Mouse (Mus musculus): ENCODE data around the gene Acss1. TPM values are rescaled to one million over a fixed set of nuclear protein-coding genes. Genes with fewer than 3 reads are reported as not detected.

Gene Acss1
- polyA plus RNA-seq, 1 experiment from 2014 or later: 5.3 TPM

DNA sequence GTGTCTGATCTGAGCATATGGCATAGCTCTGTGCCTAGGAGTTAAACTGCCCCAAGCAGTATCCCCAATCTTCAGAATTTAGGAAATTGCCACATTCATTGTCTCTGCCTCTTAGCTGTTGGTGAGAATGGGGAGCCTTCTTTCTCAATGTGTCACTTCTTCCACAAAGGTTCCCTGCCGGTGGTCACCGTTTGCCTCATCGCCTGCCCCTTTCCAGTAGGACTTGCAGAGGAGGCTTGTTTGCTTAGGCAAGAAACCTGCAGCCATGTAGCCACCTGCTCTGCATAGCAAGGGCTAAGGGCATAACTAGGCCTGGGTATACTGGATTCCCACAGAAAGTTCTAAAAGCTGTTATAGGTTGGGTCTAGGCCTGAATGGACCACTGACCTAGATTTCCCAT is 95.8 kb downstream of the Acss1 start:
- no peak overlapping the region for H3K4me2 ChIP-seq
- no peaks in the 10 kb centered on the region for H3K9me3 ChIP-seq (ENCODE audit: low read depth, low read length)
- DNase-seq (no peak), ATAC-seq (ENCODE audit: insufficient read depth) (no peak)
- H3K36me3 ChIP-seq (ENCODE audit: insufficient read depth): no peaks in the 10 kb centered on the region
- no peak overlapping the region for H3K4me3 ChIP-seq (ENCODE audit: low read depth, low read length)
- H3K9ac ChIP-seq: no peak overlapping the region
- no peak for TF ChIP-seq CTCF (IDR thresholded peaks at IDR 0.05; ENCODE audit: low read depth)
- no peak overlapping the region for H3K27ac ChIP-seq (ENCODE audit: low read depth)
- WGBS: 79% methylated on average over 3 of the region's 3 CpGs
- H3K27me3 ChIP-seq (ENCODE audit: insufficient read depth, low read length): no peaks in the 10 kb centered on the region
- H3K4me1 ChIP-seq (ENCODE audit: insufficient read depth): no peaks in the 10 kb centered on the region

DNA sequence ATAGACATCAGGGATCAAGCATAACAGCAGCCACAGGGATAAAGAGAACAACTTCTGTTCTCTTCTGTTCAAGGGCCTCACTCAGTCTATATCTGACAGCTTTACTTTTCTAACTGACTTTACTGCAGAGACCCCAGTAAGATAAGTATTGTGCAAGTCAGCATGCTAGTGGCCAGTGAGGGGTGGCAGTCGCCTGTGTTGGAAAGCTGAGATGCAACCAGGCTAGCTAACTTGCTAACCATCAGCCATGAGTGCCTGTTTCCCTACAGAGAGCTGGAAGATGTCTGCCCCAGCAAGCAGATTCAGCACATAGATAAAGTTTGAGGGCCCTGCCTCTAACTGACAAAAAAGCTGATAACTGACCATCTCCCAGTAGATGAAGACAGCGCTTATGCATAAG is 97.5 kb downstream of the Acss1 start:
- Histone ChIP-seq H3K4me3 (ENCODE audit: low read depth, low read length) (no peak overlapping the region), H3K9ac (no peak overlapping the region), H3K9me3 (ENCODE audit: low read depth, low read length) (no peaks in the 10 kb centered on the region), H3K36me3 (ENCODE audit: insufficient read depth) (no peaks in the 10 kb centered on the region), H3K4me1 (ENCODE audit: insufficient read depth) (no peaks in the 10 kb centered on the region), H3K27ac (ENCODE audit: low read depth) (no peak overlapping the region), H3K4me2 (no peak overlapping the region), H3K27me3 (ENCODE audit: insufficient read depth, low read length) (no peaks in the 10 kb centered on the region)
- WGBS: 66% methylated on average over 2 of the region's 2 CpGs
- ATAC-seq (ENCODE audit: insufficient read depth) (no peak), DNase-seq (no peak)
- TF ChIP-seq CTCF (IDR thresholded peaks at IDR 0.05; ENCODE audit: low read depth): no peak

DNA sequence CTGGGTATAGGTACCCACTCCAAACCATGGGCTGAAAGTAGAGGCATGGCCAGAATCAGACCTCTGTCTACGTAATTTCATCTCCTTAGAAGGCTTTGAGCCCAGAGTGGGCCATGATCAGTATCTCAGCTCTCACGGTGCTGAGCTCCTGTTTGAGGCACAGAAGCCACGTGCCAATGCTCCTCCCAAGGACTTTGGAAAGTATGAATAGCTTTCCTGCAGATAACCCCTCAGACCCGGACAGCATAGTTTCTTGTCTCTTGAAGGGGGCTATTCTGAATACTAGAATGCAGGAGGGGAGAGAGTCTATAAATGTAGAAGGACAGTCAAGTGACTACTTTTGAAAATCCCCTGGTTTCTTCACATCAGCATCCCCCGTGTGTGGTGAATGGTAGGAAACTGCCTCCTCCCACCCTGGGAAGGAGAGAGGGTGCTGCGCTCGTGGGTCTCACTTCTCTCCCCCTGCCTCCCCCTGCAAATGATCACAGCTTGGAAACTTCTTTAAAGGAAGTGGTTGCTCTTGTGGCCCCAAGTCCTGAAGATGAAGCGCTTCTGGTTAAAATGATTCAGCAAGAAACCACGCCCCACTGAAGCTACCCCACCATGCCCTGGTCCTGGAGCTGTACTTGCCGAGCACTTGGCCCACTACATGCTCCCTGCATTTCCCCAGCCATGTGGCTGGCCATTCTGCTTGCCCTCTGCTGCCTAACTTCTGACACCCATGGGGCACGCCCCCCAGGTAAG is 98.3 kb downstream of the Acss1 start, which contains the start of gene Cst7:
Gene Cst7, plus strand, starts transcription at position 569 of the 744 bp plus-strand sequence.
- Histone ChIP-seq H3K9me3 (ENCODE audit: low read depth, low read length) (no peaks in the 10 kb centered on the region), H3K4me2 (no peak within 1 kb of the TSS), H3K4me1 (ENCODE audit: insufficient read depth) (no peaks in the 10 kb centered on the region), H3K27ac (ENCODE audit: low read depth) (no peak within 1 kb of the TSS), H3K36me3 (ENCODE audit: insufficient read depth) (no peaks in the 10 kb centered on the region), H3K27me3 (ENCODE audit: insufficient read depth, low read length) (no peaks in the 10 kb centered on the region), H3K4me3 (ENCODE audit: low read depth, low read length) (no peak within 1 kb of the TSS), H3K9ac (no peak within 1 kb of the TSS)
- no peak for TF ChIP-seq CTCF (IDR thresholded peaks at IDR 0.05; ENCODE audit: low read depth)
- ATAC-seq (ENCODE audit: insufficient read depth): no peak
- WGBS: 63% methylated on average over 11 of the region's 11 CpGs
- DNase-seq: no peak

Other genes with a start within 250 kb of the Acss1 start
- gene Zfp442, start 217.0 kb downstream of the Acss1 start, polyA plus RNA-seq (2014; fragmentation: Nextera tagmentation; extraction: Ambion mirVana): 8.0 and 8.7 TPM in 2 replicates
- gene Zfp345, start 183.4 kb downstream of the Acss1 start, polyA plus RNA-seq (2014; fragmentation: Nextera tagmentation; extraction: Ambion mirVana): 0.26 and 0.28 TPM in 2 replicates
- gene Cst7, start 98.1 kb downstream of the Acss1 start, polyA plus RNA-seq (2014; fragmentation: Nextera tagmentation; extraction: Ambion mirVana): 0.32 and 0.39 TPM in 2 replicates
- gene Apmap, start 59.9 kb downstream of the Acss1 start, polyA plus RNA-seq (2014; fragmentation: Nextera tagmentation; extraction: Ambion mirVana): 48.2 and 51.0 TPM in 2 replicates
- gene Vsx1, start 20.9 kb upstream of the Acss1 start, polyA plus RNA-seq (2014; fragmentation: Nextera tagmentation; extraction: Ambion mirVana): not detected in 2 replicates
- 32.7 and 33.7 TPM in 2 replicates for gene Entpd6, start 80.5 kb upstream of the Acss1 start, polyA plus RNA-seq (2014; fragmentation: Nextera tagmentation; extraction: Ambion mirVana)
- gene Pygb, start 118.2 kb upstream of the Acss1 start, polyA plus RNA-seq (2014; fragmentation: Nextera tagmentation; extraction: Ambion mirVana): 52.6 and 58.3 TPM in 2 replicates
- 59.2 and 67.2 TPM in 2 replicates for gene Abhd12, start 236.2 kb upstream of the Acss1 start, polyA plus RNA-seq (2014; fragmentation: Nextera tagmentation; extraction: Ambion mirVana)
- gene Gins1, start 236.9 kb upstream of the Acss1 start, polyA plus RNA-seq (2014; fragmentation: Nextera tagmentation; extraction: Ambion mirVana): 55.4 and 58.1 TPM in 2 replicates